Mouse (Mus musculus) MEL (cell line): ENCODE measurements around the gene Eml5. TPM values are rescaled to one million over a fixed set of nuclear protein-coding genes. Genes with fewer than 3 reads are reported as not detected.

Source experiments
- DNase-seq: peaks from one replicate; pipeline ENCODE4 v3.0.0; 2011; ENCODE audit warnings: low read depth, low spot score
- H3K27ac ChIP-seq: 2 replicates; pipeline ENCODE4 v1.5.1; 2012; ENCODE audit warnings: low read depth, mild to moderate bottlenecking, control low read depth, low read length, moderate library complexity; ENCODE audit not compliant: control insufficient read depth
- H3K27me3 ChIP-seq, 2 experiments: fragments of 150-350 bp in 1 of 2; sonication (generic) in 1 of 2; 2 replicates each; pipeline ENCODE4 v1.6.1; 2012; ENCODE audit warnings: low read length in 2 of 2, mild to moderate bottlenecking in 2 of 2, improper control_type of control experiment in 1 of 2, moderate library complexity in 1 of 2; ENCODE audit not compliant: insufficient read depth in 2 of 2, control insufficient read depth in 1 of 2
- H3K36me3 ChIP-seq, 2 experiments: 2 replicates each; pipeline ENCODE4 v1.6.1; 2012 to 2014; ENCODE audit warnings: low read length in 2 of 2, improper control_type of control experiment in 1 of 2, inconsistent platforms in 1 of 2, mild to moderate bottlenecking in 1 of 2; ENCODE audit not compliant: insufficient read depth in 2 of 2, control insufficient read depth in 1 of 2
- H3K4me1 ChIP-seq, 2 experiments: fragments of 150-350 bp in 1 of 2; sonication (generic) in 1 of 2; 2 replicates each; pipeline ENCODE4 v1.6.1; 2012; ENCODE audit warnings: low read length in 2 of 2, improper control_type of control experiment in 1 of 2, mild to moderate bottlenecking in 1 of 2; ENCODE audit not compliant: insufficient read depth in 2 of 2, control insufficient read depth in 1 of 2
- H3K4me3 ChIP-seq, 2 experiments: fragments of 150-350 bp in 1 of 2; sonication (generic) in 1 of 2; 2 replicates each; pipeline ENCODE4 v1.5.1; 2012; ENCODE audit warnings: low read depth in 2 of 2, low read length in 2 of 2, mild to moderate bottlenecking in 2 of 2, moderate library complexity in 2 of 2, control low read depth in 1 of 2, improper control_type of control experiment in 1 of 2; ENCODE audit not compliant: control insufficient read depth in 1 of 2, insufficient read depth in 1 of 2
- H3K79me2 ChIP-seq: 2 replicates; pipeline ENCODE4 v1.6.1; 2012; ENCODE audit warnings: mild to moderate bottlenecking, low read length, moderate library complexity; ENCODE audit not compliant: control insufficient read depth, poor library complexity, insufficient read depth
- H3K9ac ChIP-seq: 2 replicates; pipeline ENCODE4 v1.6.1; 2012; ENCODE audit warnings: low read depth, mild to moderate bottlenecking, control low read depth, low read length, moderate library complexity; ENCODE audit not compliant: control insufficient read depth, poor library complexity, severe bottlenecking
- H3K9me3 ChIP-seq: fragments of 150-350 bp; sonication (generic); replicated peaks from 2 replicates; pipeline ENCODE4 v1.6.1; 2012; ENCODE audit warnings: mild to moderate bottlenecking, low read length, improper control_type of control experiment, moderate library complexity; ENCODE audit not compliant: insufficient read depth
- CHD1 ChIP-seq: IDR thresholded peaks from 2 replicates; pipeline ENCODE4 v1.6.1; 2012; ENCODE audit warnings: low read depth, mild to moderate bottlenecking, inconsistent platforms, low read length, improper control_type of control experiment
- CHD2 ChIP-seq: IDR thresholded peaks from 2 replicates; pipeline ENCODE4 v1.6.1; 2011; ENCODE audit warnings: low read length, improper control_type of control experiment
- E2F4 ChIP-seq: IDR thresholded peaks from 2 replicates; pipeline ENCODE4 v1.6.1; 2011; ENCODE audit warnings: low read depth, low read length, improper control_type of control experiment, borderline replicate concordance
- ELF1 ChIP-seq: IDR thresholded peaks from 2 replicates; pipeline ENCODE4 v1.6.1; 2014; ENCODE audit warnings: low read depth, mild to moderate bottlenecking, inconsistent platforms, low read length, improper control_type of control experiment, moderate library complexity
- ETS1 ChIP-seq: IDR thresholded peaks from 2 replicates; pipeline ENCODE4 v1.6.1; 2012; ENCODE audit warnings: low read depth, mild to moderate bottlenecking, inconsistent platforms, low read length, improper control_type of control experiment, moderate library complexity
- GABPA ChIP-seq: IDR thresholded peaks from 2 replicates; pipeline ENCODE4 v1.6.1; 2012; ENCODE audit warnings: low read depth, mild to moderate bottlenecking, inconsistent platforms, low read length, improper control_type of control experiment, moderate library complexity
- JUND ChIP-seq: IDR thresholded peaks from 2 replicates; pipeline ENCODE4 v1.6.1; 2011; ENCODE audit warnings: low read depth, mild to moderate bottlenecking, improper control_type of control experiment, low read length
- KAT2A ChIP-seq: conservative IDR thresholded peaks from 2 replicates; pipeline ENCODE4 v1.6.1; 2012; ENCODE audit warnings: low read depth, low read length, improper control_type of control experiment, inconsistent platforms
- MAZ ChIP-seq: IDR thresholded peaks from 2 replicates; pipeline ENCODE4 v1.6.1; 2012; ENCODE audit warnings: low read depth, mild to moderate bottlenecking, inconsistent platforms, low read length, improper control_type of control experiment
- MYC ChIP-seq: IDR thresholded peaks from 2 replicates; pipeline ENCODE4 v1.6.1; 2011; ENCODE audit warnings: low read depth, mild to moderate bottlenecking, low read length, improper control_type of control experiment, moderate library complexity
- NELFE ChIP-seq: IDR thresholded peaks from 2 replicates; pipeline ENCODE4 v1.6.1; 2011; ENCODE audit warnings: low read depth, low read length, improper control_type of control experiment
- NRF1 ChIP-seq: IDR thresholded peaks from 2 replicates; pipeline ENCODE4 v1.6.1; 2014; ENCODE audit warnings: low read depth, mild to moderate bottlenecking, inconsistent platforms, low read length, improper control_type of control experiment, moderate library complexity; ENCODE audit not compliant: poor library complexity, insufficient read depth, severe bottlenecking
- POLR2AphosphoS5 ChIP-seq: IDR thresholded peaks from 2 replicates; pipeline ENCODE4 v1.6.1; 2012; ENCODE audit warnings: low read depth, borderline replicate concordance, mild to moderate bottlenecking, inconsistent platforms, low read length, moderate library complexity, mixed read lengths
- RAD21 ChIP-seq: IDR thresholded peaks from 2 replicates; pipeline ENCODE4 v1.6.1; 2011; ENCODE audit warnings: mild to moderate bottlenecking, low read depth, low read length, improper control_type of control experiment
- RCOR1 ChIP-seq: IDR thresholded peaks from 2 replicates; pipeline ENCODE4 v1.6.1; 2012; ENCODE audit warnings: low read depth, mild to moderate bottlenecking, inconsistent platforms, low read length, improper control_type of control experiment
- SIN3A ChIP-seq: IDR thresholded peaks from 2 replicates; pipeline ENCODE4 v1.6.1; 2012; ENCODE audit warnings: low read length, improper control_type of control experiment, inconsistent platforms
- SMC3 ChIP-seq: IDR thresholded peaks from 2 replicates; pipeline ENCODE4 v1.6.1; 2011; ENCODE audit warnings: low read depth, low read length, improper control_type of control experiment
- TAL1 ChIP-seq: IDR thresholded peaks from 2 replicates; pipeline ENCODE4 v1.6.1; 2012; ENCODE audit warnings: mild to moderate bottlenecking, inconsistent platforms, low read length, moderate library complexity, mixed read lengths
- TCF12 ChIP-seq: IDR thresholded peaks from 2 replicates; pipeline ENCODE4 v1.6.1; 2014; ENCODE audit warnings: low read depth, mild to moderate bottlenecking, inconsistent platforms, low read length, improper control_type of control experiment, moderate library complexity
- UBTF ChIP-seq: IDR thresholded peaks from 2 replicates; pipeline ENCODE4 v1.6.1; 2012; ENCODE audit warnings: low read depth, mild to moderate bottlenecking, inconsistent platforms, low read length, improper control_type of control experiment, moderate library complexity, borderline replicate concordance; ENCODE audit not compliant: insufficient read depth
- USF1 ChIP-seq: IDR thresholded peaks from 2 replicates; pipeline ENCODE4 v1.6.1; 2014; ENCODE audit warnings: low read depth, mild to moderate bottlenecking, inconsistent platforms, low read length, improper control_type of control experiment, moderate library complexity
- ZC3H11A ChIP-seq: IDR thresholded peaks from 2 replicates; pipeline ENCODE4 v1.6.1; 2012; ENCODE audit warnings: low read depth, mild to moderate bottlenecking, inconsistent platforms, low read length, improper control_type of control experiment
- ZNF384 ChIP-seq: IDR thresholded peaks from 2 replicates; pipeline ENCODE4 v1.6.1; 2012; ENCODE audit warnings: low read depth, mild to moderate bottlenecking, inconsistent platforms, low read length, improper control_type of control experiment
- polyA plus RNA-seq, 2 experiments: library from polyadenylated mRNA; stranded (reverse) in 1 of 2; unstranded in 1 of 2; fragments of >175 nt in 1 of 2; fragments of >200 nt in 1 of 2; gene quantifications; 2 replicates each; pipeline versions ENCODE4 v1.2.1 to v1.2.4; 2012; ENCODE audit warnings: low replicate concordance in 2 of 2, low read depth in 1 of 2; ENCODE audit not compliant: insufficient read length in 2 of 2, insufficient read depth in 1 of 2, missing spikeins in 1 of 2
- total RNA-seq: library from RNA; depleted of rRNA; stranded (reverse); fragments of 300-350 nt; gene quantifications from 2 replicates; pipeline ENCODE4 v1.2.3, GENCODE M21; 2012

Gene Eml5
- total and polyA plus RNA-seq, 3 experiments = 4.7 to 13.2 TPM; not detected in 1

GRCm38 (mm10) chr12:98757636-98758035, 143.6 kb downstream of the Eml5 start:
- no peaks in the 10 kb centered on the region for H3K9me3 ChIP-seq
- H3K27me3 ChIP-seq = no peaks in the 10 kb centered on the region
- no peak overlapping the region for H3K27ac ChIP-seq
- H3K36me3 ChIP-seq = peaks cover 0 to 54% of the 10 kb centered on the region in 2 experiments; a peak in 3 of 4 replicates
- no peak overlapping the region for H3K9ac ChIP-seq
- no peak for DNase-seq
- H3K4me3 ChIP-seq = no peak overlapping the region
- H3K4me1 ChIP-seq = no peaks in the 10 kb centered on the region
- TF ChIP-seq SIN3A (no peak), UBTF (no peak), ELF1 (no peak), CHD2 (no peak), GABPA (no peak), ETS1 (no peak), ZC3H11A (no peak), RAD21 (no peak), RCOR1 (no peak), NRF1 (no peak), USF1 (no peak), POLR2AphosphoS5 (no peak), SMC3 (no peak), MYC (no peak), CHD1 (no peak), ZNF384 (no peak), KAT2A (no peak), JUND (no peak), NELFE (no peak), E2F4 (no peak)
- peaks cover 5% of the 10 kb centered on the region; the same call in 1 of the 2 replicates for H3K79me2 ChIP-seq

DNA sequence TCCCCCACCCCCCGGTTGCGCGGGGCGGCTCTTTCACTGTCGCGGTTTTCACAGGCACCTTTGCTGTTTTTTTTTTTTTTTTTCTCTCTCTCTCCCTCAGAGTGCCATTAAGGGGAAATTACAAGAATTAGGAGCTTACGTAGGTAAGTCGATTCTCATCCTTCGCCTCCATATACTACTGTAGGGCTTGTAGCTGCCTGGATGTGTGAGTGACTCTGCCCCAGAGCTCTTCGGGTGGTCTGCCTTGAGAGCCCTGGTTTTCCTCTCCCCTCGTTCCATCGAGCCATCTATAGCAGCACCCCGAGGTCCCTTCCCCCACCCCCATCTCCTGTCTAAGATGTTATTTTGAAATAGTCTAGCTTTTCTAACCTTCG, 153.9 kb downstream of the Eml5 start:
- Histone ChIP-seq H3K36me3 (peaks cover 4 to 28% of the 10 kb centered on the region in 2 experiments; a peak in 3 of 4 replicates), H3K27me3 (no peaks in the 10 kb centered on the region), H3K79me2 (peaks cover 46% of the 10 kb centered on the region), H3K27ac (peak overlapping the region; percentile 68), H3K4me3 (peak overlapping the region; percentile 84 to 87), H3K9me3 (no peaks in the 10 kb centered on the region), H3K9ac (peak overlapping the region; percentile 96), H3K4me1 (peaks cover 2 to 6% of the 10 kb centered on the region in 2 experiments; a peak in 2 of 4 replicates)
- peak; percentile 60 for DNase-seq
- TF ChIP-seq TAL1 (no peak), MAZ (0 out of 2 replicates have a peak, but pooled peaks have one; percentile 25), TCF12 (no peak), ZNF384 (peak; percentile 89)
